Mouse (Mus musculus) embryonic facial prominence, embryonic 12.5 days (tissue): ENCODE measurements around the gene Socs3. TPM values are rescaled to one million over a fixed set of nuclear protein-coding genes. Genes with fewer than 3 reads are reported as not detected.

Source experiments
- ATAC-seq: fragments of 200-750 bp; cut with Nextera tagmentation; 2 replicates; pipeline ENCODE4 v1.8.0; 2017; ENCODE audit not compliant: insufficient number of reproducible peaks, insufficient read depth, low FRiP score, low TSS enrichment
- H3K27ac ChIP-seq: fragments of 300-500 bp; sonication (generic); 2 replicates; pipeline ENCODE4 v1.5.1; 2016; ENCODE audit warnings: mild to moderate bottlenecking
- H3K27me3 ChIP-seq: fragments of 300-500 bp; sonication (generic); 2 replicates; pipeline ENCODE4 v1.6.1; 2016; ENCODE audit warnings: mild to moderate bottlenecking, moderate library complexity
- H3K36me3 ChIP-seq: fragments of 300-500 bp; sonication (generic); 2 replicates; pipeline ENCODE4 v1.6.1; 2016; ENCODE audit warnings: mild to moderate bottlenecking
- H3K4me1 ChIP-seq: fragments of 300-500 bp; sonication (generic); 2 replicates; pipeline ENCODE4 v1.6.1; 2016
- H3K4me2 ChIP-seq: fragments of 300-500 bp; sonication (generic); replicated peaks from 2 replicates; pipeline ENCODE4 v1.6.1; 2016; ENCODE audit warnings: mild to moderate bottlenecking, moderate library complexity
- H3K4me3 ChIP-seq: fragments of 300-500 bp; sonication (generic); 2 replicates; pipeline ENCODE4 v1.5.1; 2016; ENCODE audit warnings: mild to moderate bottlenecking
- H3K9ac ChIP-seq: fragments of 300-500 bp; sonication (generic); 2 replicates; pipeline ENCODE4 v1.6.1; 2016; ENCODE audit warnings: mild to moderate bottlenecking, moderate library complexity
- H3K9me3 ChIP-seq: fragments of 300-500 bp; sonication (generic); 2 replicates; pipeline ENCODE4 v1.6.1; 2016; ENCODE audit warnings: mild to moderate bottlenecking, moderate library complexity
- WGBS: fragments of 180-500 bp; shearing (Covaris S2); methylation state at CpG from one replicate; pipeline ENCODE4 v1.1.7; 2016; 5-methylcytosine and 5-hydroxymethylcytosine counted together
- polyA plus RNA-seq: library from polyadenylated mRNA; unstranded; fragments of >200 nt; fragmentation: Nextera tagmentation; extraction: Ambion mirVana; gene quantifications from 2 replicates; pipeline ENCODE4 v1.2.1, GENCODE M21; 2016

The Socs3 gene
- polyA plus RNA-seq, 1 experiment from 2014 or later, result 18.4 TPM

- Histone ChIP-seq H3K27ac (peak overlapping the region; percentile 65; the same call in 1 of the 2 replicates), H3K4me3 (no peak overlapping the region), H3K27me3 (no peaks in the 10 kb centered on the region), H3K4me1 (peaks cover 39% of the 10 kb centered on the region), H3K4me2 (no peak overlapping the region), H3K36me3 (peaks cover 5% of the 10 kb centered on the region; the same call in 1 of the 2 replicates), H3K9ac (peak overlapping the region; percentile 7; the same call in 1 of the 2 replicates), H3K9me3 (no peaks in the 10 kb centered on the region)
- no peak for ATAC-seq
- 68% methylated on average over 9 of the region's 9 CpGs for WGBS
Observed at GRCm38 (mm10) chr11:117994250-117995057, 24.6 kb upstream of the Socs3 start.

- Histone ChIP-seq H3K4me2 (no peak overlapping the region), H3K36me3 (no peaks in the 10 kb centered on the region), H3K27me3 (no peaks in the 10 kb centered on the region), H3K9me3 (no peaks in the 10 kb centered on the region), H3K9ac (peak overlapping the region; percentile 7; the same call in 1 of the 2 replicates), H3K4me3 (no peak overlapping the region), H3K4me1 (peaks cover 40% of the 10 kb centered on the region), H3K27ac (peak overlapping the region; percentile 65; the same call in 1 of the 2 replicates)
- WGBS, result 72% methylated on average over 14 of the region's 14 CpGs
- no peak for ATAC-seq
Observed at GRCm38 (mm10) chr11:117993190-117994175, 23.6 kb upstream of the Socs3 start.

DNA sequence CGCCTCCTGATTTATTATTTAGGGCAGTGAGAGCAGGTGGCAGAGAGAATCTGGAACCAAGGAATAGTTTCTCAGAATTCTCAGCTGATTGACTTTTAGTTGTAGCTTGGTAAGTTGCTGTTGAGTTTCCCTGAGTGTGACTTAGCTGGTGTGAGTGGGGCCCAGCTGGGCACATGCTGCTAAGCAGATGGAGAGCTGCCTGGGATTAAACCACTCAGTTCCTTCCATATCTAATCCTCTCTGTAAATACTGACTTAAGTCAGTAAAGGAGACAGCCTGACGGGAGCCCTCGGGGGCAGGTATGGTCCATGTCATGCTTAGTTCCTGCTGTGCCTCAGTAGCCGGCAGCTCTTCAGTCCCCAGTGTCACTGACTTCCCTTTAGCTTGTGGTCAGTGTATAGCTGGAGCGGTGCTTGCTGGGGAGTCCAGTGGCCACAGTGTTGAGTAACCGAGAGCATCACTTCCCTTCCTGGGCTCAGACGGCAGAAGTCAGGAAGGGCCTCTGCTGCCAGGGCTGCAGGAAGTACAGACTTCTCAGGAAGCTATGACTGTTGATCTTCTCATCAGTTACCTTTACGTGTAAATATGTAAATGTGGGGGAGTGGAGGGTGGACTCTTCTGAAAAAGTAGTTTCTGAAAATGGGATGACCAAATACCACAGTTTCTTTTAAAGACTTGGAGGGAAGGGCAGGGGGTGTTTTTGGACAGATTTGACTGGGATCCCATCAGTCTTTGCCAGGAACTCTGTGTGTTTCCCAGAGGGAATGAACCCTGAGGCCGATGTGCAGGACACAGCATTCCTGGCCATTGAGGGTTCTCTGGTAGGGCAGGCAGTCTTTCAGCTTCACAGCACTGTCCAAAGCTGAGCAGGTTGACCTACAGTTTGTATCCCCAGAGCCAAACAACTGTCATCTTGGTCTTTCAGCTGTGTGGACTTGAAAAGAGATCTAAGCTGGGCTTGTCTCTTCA lies 21.9 kb upstream of the Socs3 start:
- Histone ChIP-seq H3K4me3 (no peak overlapping the region), H3K9ac (no peak overlapping the region), H3K36me3 (no peaks in the 10 kb centered on the region), H3K27ac (no peak overlapping the region), H3K9me3 (no peaks in the 10 kb centered on the region), H3K27me3 (no peaks in the 10 kb centered on the region), H3K4me1 (peaks cover 51% of the 10 kb centered on the region), H3K4me2 (no peak overlapping the region)
- WGBS, result 54% methylated on average over 9 of the region's 9 CpGs
- ATAC-seq, result no peak

GRCm38 (mm10) chr11:117989926-117990325 lies 20.1 kb upstream of the Socs3 start:
- no peaks in the 10 kb centered on the region for H3K9me3 ChIP-seq
- H3K4me1 ChIP-seq, result peaks cover 45% of the 10 kb centered on the region
- no peak overlapping the region for H3K9ac ChIP-seq
- 64% methylated on average over 10 of the region's 10 CpGs for WGBS
- no peak overlapping the region for H3K27ac ChIP-seq
- H3K4me3 ChIP-seq, result no peak overlapping the region
- no peaks in the 10 kb centered on the region for H3K36me3 ChIP-seq
- no peaks in the 10 kb centered on the region for H3K27me3 ChIP-seq
- no peak for ATAC-seq
- no peak overlapping the region for H3K4me2 ChIP-seq

GRCm38 (mm10) chr11:117989241-117989640 lies 19.4 kb upstream of the Socs3 start:
- no peak for ATAC-seq
- H3K9me3 ChIP-seq, result no peaks in the 10 kb centered on the region
- peaks cover 38% of the 10 kb centered on the region for H3K4me1 ChIP-seq
- WGBS, result 85% methylated on average over 4 of the region's 4 CpGs
- H3K4me2 ChIP-seq, result no peak overlapping the region
- H3K4me3 ChIP-seq, result no peak overlapping the region
- no peaks in the 10 kb centered on the region for H3K36me3 ChIP-seq
- H3K27ac ChIP-seq, result no peak overlapping the region
- H3K27me3 ChIP-seq, result no peaks in the 10 kb centered on the region
- no peak overlapping the region for H3K9ac ChIP-seq

DNA sequence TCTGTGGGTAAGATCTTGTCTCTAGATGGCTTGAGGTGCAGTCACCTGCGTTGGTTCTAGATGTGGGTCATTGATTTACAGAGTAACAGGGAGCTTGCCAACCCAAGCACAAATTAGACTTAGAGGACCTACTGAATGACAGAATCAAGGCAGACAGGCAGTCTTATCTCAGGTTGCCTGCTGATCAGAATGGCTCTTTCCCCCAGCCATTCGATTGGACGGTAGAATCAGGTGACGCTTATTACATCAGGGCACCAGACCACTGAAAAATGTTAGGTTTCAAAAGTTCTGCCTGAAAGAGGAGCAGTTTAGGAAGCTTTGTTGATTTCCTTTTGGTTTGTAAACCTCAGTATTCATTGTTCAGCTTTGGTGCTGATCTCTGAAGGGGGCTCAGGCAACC lies 18.1 kb upstream of the Socs3 start:
- ATAC-seq, result no peak
- Histone ChIP-seq H3K9me3 (no peaks in the 10 kb centered on the region), H3K27me3 (no peaks in the 10 kb centered on the region), H3K36me3 (no peaks in the 10 kb centered on the region), H3K9ac (peak overlapping the region; percentile 88; the same call in 1 of the 2 replicates), H3K4me1 (peaks cover 28% of the 10 kb centered on the region), H3K4me2 (peak overlapping the region; percentile 79), H3K27ac (no peak overlapping the region), H3K4me3 (peak overlapping the region; percentile 100)
- 62% methylated on average over 4 of the region's 4 CpGs for WGBS

GRCm38 (mm10) chr11:117987032-117987451 lies 17.2 kb upstream of the Socs3 start:
- H3K27ac ChIP-seq, result 0 out of 2 replicates have a peak overlapping the region, but pooled peaks have one; percentile 36
- under 1% methylated on average over 32 of the region's 32 CpGs for WGBS

GRCm38 (mm10) chr11:117986126-117987031 lies 16.5 kb upstream of the Socs3 start, which contains the start of gene Pgs1:
Gene Pgs1, plus strand, starts transcription at chr11:117986292.
- Histone ChIP-seq H3K27me3 (no peaks in the 10 kb centered on the region), H3K4me3 (peak within 1 kb of the TSS; percentile 100), H3K4me1 (peaks cover 19% of the 10 kb centered on the region), H3K36me3 (no peaks in the 10 kb centered on the region), H3K9ac (peak within 1 kb of the TSS; percentile 88), H3K9me3 (no peaks in the 10 kb centered on the region), H3K4me2 (peak within 1 kb of the TSS; percentile 79), H3K27ac (peak within 1 kb of the TSS; percentile 46)
- 7% methylated on average over 50 of the region's 51 CpGs for whole genome bisulfite sequencing
- ATAC-seq, result 0 out of 2 replicates have a peak, but pooled peaks have one; percentile 65

More at GRCm38 (mm10) chr11:117987032-117987451, 17.2 kb upstream of the Socs3 start:
- H3K4me3 ChIP-seq, result peak overlapping the region; percentile 100
- ATAC-seq, result 0 out of 2 replicates have a peak, but pooled peaks have one; percentile 23
- H3K27me3 ChIP-seq, result no peaks in the 10 kb centered on the region
- no peaks in the 10 kb centered on the region for H3K9me3 ChIP-seq
- no peaks in the 10 kb centered on the region for H3K36me3 ChIP-seq
- peak overlapping the region; percentile 79 for H3K4me2 ChIP-seq
- peaks cover 21% of the 10 kb centered on the region for H3K4me1 ChIP-seq
- peak overlapping the region; percentile 88 for H3K9ac ChIP-seq

- peaks cover 19% of the 10 kb centered on the region for H3K4me1 ChIP-seq
- no peaks in the 10 kb centered on the region for H3K36me3 ChIP-seq
- H3K9ac ChIP-seq, result no peak overlapping the region
- no peak overlapping the region for H3K4me2 ChIP-seq
- no peaks in the 10 kb centered on the region for H3K9me3 ChIP-seq
- H3K27me3 ChIP-seq, result no peaks in the 10 kb centered on the region
- no peak overlapping the region for H3K4me3 ChIP-seq
- H3K27ac ChIP-seq, result no peak overlapping the region
- no peak for ATAC-seq
- WGBS, result 72% methylated on average over 7 of the region's 7 CpGs
Observed at GRCm38 (mm10) chr11:117983770-117984169, 13.9 kb upstream of the Socs3 start.

GRCm38 (mm10) chr11:117982426-117982825 lies 12.6 kb upstream of the Socs3 start:
- WGBS, result 75% methylated on average over 5 of the region's 5 CpGs
- no peak overlapping the region for H3K4me3 ChIP-seq
- no peaks in the 10 kb centered on the region for H3K36me3 ChIP-seq
- no peak overlapping the region for H3K9ac ChIP-seq
- H3K4me1 ChIP-seq, result peaks cover 7% of the 10 kb centered on the region
- H3K27me3 ChIP-seq, result no peaks in the 10 kb centered on the region; the same call in 1 of the 2 replicates
- H3K4me2 ChIP-seq, result no peak overlapping the region
- no peak overlapping the region; the same call in 1 of the 2 replicates for H3K27ac ChIP-seq
- ATAC-seq, result no peak
- no peaks in the 10 kb centered on the region for H3K9me3 ChIP-seq
